ENCODE assay signal across 13 mouse cellular contexts in genomic region chr17:5842988-5843640, GRCm38 (mm10). TPM values are rescaled to one million over a fixed set of nuclear protein-coding genes. Genes with fewer than 3 reads are reported as not detected.
DNase-seq lines count a peak whose midpoint lies in the region; ATAC-seq and TF ChIP-seq lines count a peak whose summit lies in the region.
"Had no signal": no experiment of that assay in that cellular context is flagged by ENCODE, and none has a peak within 500 bp of the region (broad histone marks: within the 10 kb centered on the region; RNA-seq: fewer than 3 reads in every experiment).

No protein-coding gene starts in this region.

- H3K4me2 ChIP-seq in lung, embryonic 15.5 days: peak overlapping the region; percentile 76
- H3K4me2 ChIP-seq in embryonic facial prominence, embryonic 15.5 days (replicated peaks): peak overlapping the region; percentile 57
- peak overlapping the region; percentile 58 for H3K4me2 ChIP-seq in kidney, postnatal 0 days (ENCODE audit: low read length)
- peak overlapping the region; percentile 71 for H3K4me2 ChIP-seq in neural tube, embryonic 13.5 days

- no peak overlapping the region for H3K4me3 ChIP-seq in lung, embryonic 15.5 days
- H3K4me3 ChIP-seq in embryonic facial prominence, embryonic 15.5 days (replicated peaks): no peak overlapping the region; the same call in 1 of the 2 replicates
- no peak overlapping the region for H3K4me3 ChIP-seq in kidney, postnatal 0 days (replicated peaks; ENCODE audit: low read depth, low read length)
- no peak overlapping the region for H3K4me3 ChIP-seq in neural tube, embryonic 13.5 days
- no peak overlapping the region for H3K4me3 ChIP-seq in layer of hippocampus, adult 2 months

- H3K4me1 ChIP-seq in lung, embryonic 15.5 days: peaks cover 32% of the 10 kb centered on the region
- H3K4me1 ChIP-seq in embryonic facial prominence, embryonic 15.5 days: peaks cover 26% of the 10 kb centered on the region
- peaks cover 9% of the 10 kb centered on the region for H3K4me1 ChIP-seq in kidney, postnatal 0 days (replicated peaks; ENCODE audit: insufficient read depth, low read length)
- H3K4me1 ChIP-seq in neural tube, embryonic 13.5 days (replicated peaks): peaks cover 25% of the 10 kb centered on the region

- no peak for ATAC-seq in lung, embryonic 15.5 days (ENCODE audit: borderline replicate concordance, extremely low read depth, low FRiP score, low TSS enrichment)
- no peak for ATAC-seq in embryonic facial prominence, embryonic 15.5 days (ENCODE audit: insufficient number of reproducible peaks, low FRiP score, low TSS enrichment, low read depth)
- ATAC-seq in kidney, postnatal 0 days (replicated peaks; ENCODE audit: low FRiP score, low read depth): no peak
- no peak for ATAC-seq in neural tube, embryonic 13.5 days (ENCODE audit: low read depth)
- ATAC-seq: inflammation-experienced regulatory T-cells, adult 6 months; midbrain, embryonic 13.5 days had no signal

- H3K9me3 ChIP-seq in lung, embryonic 15.5 days: no peaks in the 10 kb centered on the region
- no peaks in the 10 kb centered on the region for H3K9me3 ChIP-seq in embryonic facial prominence, embryonic 15.5 days (replicated peaks)
- no peaks in the 10 kb centered on the region for H3K9me3 ChIP-seq in kidney, postnatal 0 days (replicated peaks; ENCODE audit: low read length)
- H3K9me3 ChIP-seq in neural tube, embryonic 13.5 days: no peaks in the 10 kb centered on the region
- H3K9me3 ChIP-seq: forebrain, embryonic 12.5 days; midbrain, embryonic 13.5 days had no signal

- no peak overlapping the region for H3K9ac ChIP-seq in lung, embryonic 15.5 days
- H3K9ac ChIP-seq in embryonic facial prominence, embryonic 15.5 days: no peak overlapping the region
- peak overlapping the region; percentile 35; the same call in 1 of the 2 replicates for H3K9ac ChIP-seq in kidney, postnatal 0 days (ENCODE audit: low read depth, low read length)
- H3K9ac ChIP-seq in neural tube, embryonic 13.5 days: no peak overlapping the region
- H3K9ac ChIP-seq: midbrain, embryonic 13.5 days had no signal

- no peaks in the 10 kb centered on the region for H3K27me3 ChIP-seq in lung, embryonic 15.5 days
- H3K27me3 ChIP-seq in embryonic facial prominence, embryonic 15.5 days: no peaks in the 10 kb centered on the region
- no peaks in the 10 kb centered on the region for H3K27me3 ChIP-seq in kidney, postnatal 0 days (ENCODE audit: insufficient read depth, low read length)
- H3K27me3 ChIP-seq in neural tube, embryonic 13.5 days: no peaks in the 10 kb centered on the region
- H3K27me3 ChIP-seq: forebrain, embryonic 12.5 days had no signal

- WGBS in lung, embryonic 15.5 days: 66% methylated on average over 9 of the region's 9 CpGs
- WGBS in embryonic facial prominence, embryonic 15.5 days: 69% methylated on average over 9 of the region's 9 CpGs
- WGBS in kidney, postnatal 0 days: 67% methylated on average over 9 of the region's 9 CpGs
- 79% methylated on average over 9 of the region's 9 CpGs for WGBS in neural tube, embryonic 13.5 days

- no peak overlapping the region for H3K27ac ChIP-seq in lung, embryonic 15.5 days
- no peak overlapping the region for H3K27ac ChIP-seq in embryonic facial prominence, embryonic 15.5 days (replicated peaks)
- H3K27ac ChIP-seq in kidney, postnatal 0 days: no peak overlapping the region
- H3K27ac ChIP-seq in neural tube, embryonic 13.5 days (replicated peaks): no peak overlapping the region
- H3K27ac ChIP-seq in layer of hippocampus, adult 2 months: no peak overlapping the region
- H3K27ac ChIP-seq: forebrain, embryonic 12.5 days; midbrain, embryonic 13.5 days had no signal

- TF ChIP-seq CTCF in kidney, postnatal 0 days (IDR thresholded peaks at IDR 0.05; ENCODE audit: low read depth): no peak
- TF ChIP-seq CTCF in layer of hippocampus, adult 2 months (conservative IDR thresholded peaks at IDR 0.05): no peak

- no peaks in the 10 kb centered on the region for H3K36me3 ChIP-seq in lung, embryonic 15.5 days
- no peaks in the 10 kb centered on the region for H3K36me3 ChIP-seq in embryonic facial prominence, embryonic 15.5 days
- H3K36me3 ChIP-seq in kidney, postnatal 0 days (ENCODE audit: insufficient read depth, low read length): no peaks in the 10 kb centered on the region
- no peaks in the 10 kb centered on the region for H3K36me3 ChIP-seq in neural tube, embryonic 13.5 days
- H3K36me3 ChIP-seq: forebrain, embryonic 12.5 days; midbrain, embryonic 13.5 days had no signal

- DNase-seq in lung, postnatal 4 days: no peak
- no peak for DNase-seq in kidney, postnatal 0 days (ENCODE audit: low spot score)
- DNase-seq in spleen, postnatal 4 days (ENCODE audit: low spot score in 2 of 2): no peak
- no peak for DNase-seq in layer of hippocampus, adult 2 months (ENCODE audit: low spot score in 2 of 2)
- DNase-seq in spleen, postnatal 14 days (ENCODE audit: low spot score in 2 of 2): no peak
- DNase-seq: cerebellum, adult 11-12 months; right cerebral cortex, postnatal 14 days had no signal

RNA-seq across cellular contexts. Expression of gene Snx9, which starts 2.0 kb away (rescaled TPM):
- 28.2 and 29.5 TPM in 2 replicates for polyA plus RNA-seq in lung, embryonic 15.5 days (2015; fragmentation: Nextera tagmentation; extraction: Ambion mirVana)
- 31.0 and 33.3 TPM in 2 replicates for polyA plus RNA-seq in embryonic facial prominence, embryonic 15.5 days (2015; fragmentation: Nextera tagmentation; extraction: Ambion mirVana)
- polyA plus RNA-seq in kidney, postnatal 0 days (2015; fragmentation: Nextera tagmentation; extraction: Ambion mirVana): 41.7 and 41.9 TPM in 2 replicates
- 9.5 and 10.8 TPM in 2 replicates for polyA plus RNA-seq in neural tube, embryonic 13.5 days (2015; fragmentation: Nextera tagmentation; extraction: Ambion mirVana)
- 10 to 100 TPM; 15.6 to 16.1 TPM for total RNA-seq in layer of hippocampus, adult 2 months (2021)
